Mouse (Mus musculus): Measurements from ENCODE around the gene Irf2bpl. TPM values are rescaled to one million over a fixed set of nuclear protein-coding genes. Genes with fewer than 3 reads are reported as not detected.

The Irf2bpl gene
- total and polyA plus RNA-seq, 3 experiments, result 20.1 to 36.9 (median 32.6) TPM

- H3K36me3 ChIP-seq (ENCODE audit: control insufficient read depth, insufficient read depth, low read length), result peaks cover 9% of the 10 kb centered on the region; the same call in 1 of the 2 replicates
- TF ChIP-seq EP300 (IDR thresholded peaks at IDR 0.05; ENCODE audit: insufficient read depth, low read depth, low read length), result no peak
- TF ChIP-seq CTCF (IDR thresholded peaks at IDR 0.05), result no peak
- TF ChIP-seq POLR2A (IDR thresholded peaks at IDR 0.05; ENCODE audit: insufficient read depth, low read depth, low read length), result no peak
- H3K79me2 ChIP-seq (replicated peaks; ENCODE audit: control insufficient read depth, insufficient read depth, low read length), result peaks cover 8% of the 10 kb centered on the region
- intact Hi-C loops (cut with DNase I), result loop anchor here (2.0 to 5.0 kb wide), 2 partner anchors 53 to 88 kb away; no protein-coding TSS in a partner anchor
- peak overlapping the region; percentile 29 for H3K4me3 ChIP-seq
- H3K4me1 ChIP-seq (ENCODE audit: control insufficient read depth, insufficient read depth, low read length), result peaks cover 13% of the 10 kb centered on the region
- no peaks in the 10 kb centered on the region for H3K27me3 ChIP-seq (ENCODE audit: control insufficient read depth, insufficient read depth, low read length)
- no peak for DNase-seq
- WGBS, result 16% methylated on average over 6 of the region's 6 CpGs
- H3K9ac ChIP-seq (ENCODE audit: low read depth, low read length), result peak overlapping the region; percentile 48
- H3K27ac ChIP-seq, result peak overlapping the region; percentile 100
These were observed 738 bp upstream of the Irf2bpl start for GRCm38 (mm10) chr12:86885336-86885735.

- H3K36me3 ChIP-seq (ENCODE audit: control insufficient read depth, insufficient read depth, low read length), result peaks cover 14% of the 10 kb centered on the region; the same call in 1 of the 2 replicates
- H3K4me3 ChIP-seq, result peak overlapping the region; percentile 93
- H3K27ac ChIP-seq, result peak overlapping the region; percentile 100
- H3K9ac ChIP-seq (ENCODE audit: low read depth, low read length), result peak overlapping the region; percentile 99
- H3K4me1 ChIP-seq (ENCODE audit: control insufficient read depth, insufficient read depth, low read length), result peaks cover 21% of the 10 kb centered on the region
- intact Hi-C loops (cut with DNase I), result loop anchor here (1.0 to 2.0 kb wide), 2 partner anchors 51 to 59 kb away; no protein-coding TSS in a partner anchor
- TF ChIP-seq EP300 (IDR thresholded peaks at IDR 0.05; ENCODE audit: insufficient read depth, low read depth, low read length) (no peak), POLR2A (IDR thresholded peaks at IDR 0.05; ENCODE audit: insufficient read depth, low read depth, low read length) (no peak), CTCF (IDR thresholded peaks at IDR 0.05) (peak; percentile 41)
- H3K79me2 ChIP-seq (replicated peaks; ENCODE audit: control insufficient read depth, insufficient read depth, low read length), result peaks cover 8% of the 10 kb centered on the region
- peak; percentile 78 to 83 for DNase-seq
- under 1% methylated on average over 84 of the region's 84 CpGs for WGBS
- H3K27me3 ChIP-seq (ENCODE audit: control insufficient read depth, insufficient read depth, low read length), result no peaks in the 10 kb centered on the region
These were observed 1.1 kb downstream of the Irf2bpl start for GRCm38 (mm10) chr12:86883280-86884196.

DNA sequence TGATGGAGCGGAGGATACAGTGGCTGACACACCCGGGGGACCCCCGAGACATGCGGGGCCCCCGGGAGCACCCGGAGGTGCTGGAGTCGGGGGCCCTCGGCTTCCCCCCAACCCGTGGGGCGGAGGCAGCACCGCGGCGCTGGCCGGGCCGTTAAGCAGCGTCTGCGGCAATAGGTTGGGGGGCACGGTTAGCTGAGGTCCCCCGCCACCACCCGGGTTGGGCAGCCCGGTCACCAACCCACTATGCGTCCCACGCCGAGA, 1.6 kb downstream of the Irf2bpl start:
- H3K9ac ChIP-seq (ENCODE audit: low read depth, low read length), result peak overlapping the region; percentile 99
- H3K27ac ChIP-seq, result peak overlapping the region; percentile 100
- H3K79me2 ChIP-seq (replicated peaks; ENCODE audit: control insufficient read depth, insufficient read depth, low read length), result peaks cover 8% of the 10 kb centered on the region
- DNase-seq, result no peak
- H3K4me1 ChIP-seq (ENCODE audit: control insufficient read depth, insufficient read depth, low read length), result peaks cover 24% of the 10 kb centered on the region
- no peaks in the 10 kb centered on the region for H3K27me3 ChIP-seq (ENCODE audit: control insufficient read depth, insufficient read depth, low read length)
- peak overlapping the region; percentile 93 for H3K4me3 ChIP-seq
- intact Hi-C loops (cut with DNase I), result no loop called here
- peaks cover 14% of the 10 kb centered on the region; the same call in 1 of the 2 replicates for H3K36me3 ChIP-seq (ENCODE audit: control insufficient read depth, insufficient read depth, low read length)
- TF ChIP-seq EP300 (IDR thresholded peaks at IDR 0.05; ENCODE audit: insufficient read depth, low read depth, low read length) (no peak), POLR2A (IDR thresholded peaks at IDR 0.05; ENCODE audit: insufficient read depth, low read depth, low read length) (no peak), CTCF (IDR thresholded peaks at IDR 0.05) (no peak)
- under 1% methylated on average over 24 of the region's 24 CpGs for WGBS

- intact Hi-C loops (cut with DNase I), result no loop called here
- peak; percentile 84 to 85 for DNase-seq
- TF ChIP-seq POLR2A (IDR thresholded peaks at IDR 0.05; ENCODE audit: insufficient read depth, low read depth, low read length) (peak; percentile 37; the same call in 1 of the 2 replicates), EP300 (IDR thresholded peaks at IDR 0.05; ENCODE audit: insufficient read depth, low read depth, low read length) (no peak), CTCF (IDR thresholded peaks at IDR 0.05) (no peak)
These were observed 2.1 kb downstream of the Irf2bpl start for GRCm38 (mm10) chr12:86882279-86883018.

GRCm38 (mm10) chr12:86881809-86882278, 2.8 kb downstream of the Irf2bpl start:
- H3K4me3 ChIP-seq, result peak overlapping the region; percentile 93
- H3K27ac ChIP-seq, result peak overlapping the region; percentile 100
- H3K4me1 ChIP-seq (ENCODE audit: control insufficient read depth, insufficient read depth, low read length), result peaks cover 18% of the 10 kb centered on the region
- peaks cover 8% of the 10 kb centered on the region for H3K79me2 ChIP-seq (replicated peaks; ENCODE audit: control insufficient read depth, insufficient read depth, low read length)
- H3K36me3 ChIP-seq (ENCODE audit: control insufficient read depth, insufficient read depth, low read length), result peaks cover 14% of the 10 kb centered on the region; the same call in 1 of the 2 replicates
- intact Hi-C loops (cut with DNase I), result no loop called here
- peak in 1 of 2 experiments; percentile 76 for DNase-seq
- no peaks in the 10 kb centered on the region for H3K27me3 ChIP-seq (ENCODE audit: control insufficient read depth, insufficient read depth, low read length)
- 17% methylated on average over 33 of the region's 33 CpGs for WGBS
- peak; percentile 4; the same call in 1 of the 2 replicates for TF ChIP-seq CTCF (IDR thresholded peaks at IDR 0.05)
- TF ChIP-seq POLR2A (IDR thresholded peaks at IDR 0.05; ENCODE audit: insufficient read depth, low read depth, low read length), result no peak
- no peak for TF ChIP-seq EP300 (IDR thresholded peaks at IDR 0.05; ENCODE audit: insufficient read depth, low read depth, low read length)
- H3K9ac ChIP-seq (ENCODE audit: low read depth, low read length), result peak overlapping the region; percentile 99

More at GRCm38 (mm10) chr12:86882279-86883018, 2.1 kb downstream of the Irf2bpl start:
- H3K36me3 ChIP-seq (ENCODE audit: control insufficient read depth, insufficient read depth, low read length), result peaks cover 14% of the 10 kb centered on the region; the same call in 1 of the 2 replicates
- H3K4me1 ChIP-seq (ENCODE audit: control insufficient read depth, insufficient read depth, low read length), result peaks cover 21% of the 10 kb centered on the region
- H3K4me3 ChIP-seq, result peak overlapping the region; percentile 93
- H3K27ac ChIP-seq, result peak overlapping the region; percentile 100
- no peaks in the 10 kb centered on the region for H3K27me3 ChIP-seq (ENCODE audit: control insufficient read depth, insufficient read depth, low read length)
- peak overlapping the region; percentile 99 for H3K9ac ChIP-seq (ENCODE audit: low read depth, low read length)
- WGBS, result under 1% methylated on average over 59 of the region's 59 CpGs
- H3K79me2 ChIP-seq (replicated peaks; ENCODE audit: control insufficient read depth, insufficient read depth, low read length), result peaks cover 8% of the 10 kb centered on the region
